Mouse (Mus musculus): ENCODE results near the gene Sh3rf3.

Gene Sh3rf3

GRCm38 (mm10) chr10:58921643-58922188 is 108.6 kb downstream of the Sh3rf3 start:
- DNase-seq, result no peak

- DNase-seq, result peak in 1 of 2 experiments; percentile 19
Observed at GRCm38 (mm10) chr10:58922216-58922829, 109.2 kb downstream of the Sh3rf3 start.

GRCm38 (mm10) chr10:58922993-58923392 is 109.8 kb downstream of the Sh3rf3 start:
- no peak for DNase-seq

- no peak for DNase-seq
Observed at GRCm38 (mm10) chr10:58926578-58926977, 113.4 kb downstream of the Sh3rf3 start.

GRCm38 (mm10) chr10:58928952-58929442 is 115.8 kb downstream of the Sh3rf3 start:
- DNase-seq, result no peak

- peak in 1 of 2 experiments; percentile 4 for DNase-seq
Observed at GRCm38 (mm10) chr10:58932151-58932773, 119.1 kb downstream of the Sh3rf3 start.

GRCm38 (mm10) chr10:58935606-58936005 is 122.4 kb downstream of the Sh3rf3 start:
- no peak for DNase-seq

GRCm38 (mm10) chr10:58936441-58936860 is 123.3 kb downstream of the Sh3rf3 start:
- DNase-seq, result no peak

GRCm38 (mm10) chr10:58937521-58937920 is 124.4 kb downstream of the Sh3rf3 start:
- no peak for DNase-seq

- DNase-seq, result no peak
Observed at GRCm38 (mm10) chr10:58942819-58943218, 129.7 kb downstream of the Sh3rf3 start.

- no peak for DNase-seq
Observed at GRCm38 (mm10) chr10:58943661-58944400, 130.7 kb downstream of the Sh3rf3 start.

GRCm38 (mm10) chr10:58944930-58945329 is 131.8 kb downstream of the Sh3rf3 start:
- DNase-seq, result no peak

GRCm38 (mm10) chr10:58949770-58950638 is 136.8 kb downstream of the Sh3rf3 start:
- no peak for DNase-seq

GRCm38 (mm10) chr10:58960193-58960592 is 147.0 kb downstream of the Sh3rf3 start:
- DNase-seq, result no peak

- no peak for DNase-seq
Observed at GRCm38 (mm10) chr10:58968236-58968635, 155.1 kb downstream of the Sh3rf3 start.

- no peak for DNase-seq
Observed at GRCm38 (mm10) chr10:58969351-58969750, 156.2 kb downstream of the Sh3rf3 start.

- no peak for DNase-seq
Observed at GRCm38 (mm10) chr10:58972115-58972514, 159.0 kb downstream of the Sh3rf3 start.

- DNase-seq, result no peak
Observed at GRCm38 (mm10) chr10:58974138-58974537, 161.0 kb downstream of the Sh3rf3 start.

GRCm38 (mm10) chr10:58979320-58979959 is 166.3 kb downstream of the Sh3rf3 start:
- no peak for DNase-seq

GRCm38 (mm10) chr10:58981674-58982329 is 168.6 kb downstream of the Sh3rf3 start:
- DNase-seq, result no peak

GRCm38 (mm10) chr10:58982546-58983154 is 169.5 kb downstream of the Sh3rf3 start:
- no peak for DNase-seq

Measured in kidney, postnatal 36 days (tissue).